Mouse (Mus musculus): ENCODE results near the gene Gimap9.

Gene Gimap9

GRCm38 (mm10) chr6:48696830-48697554, 21.1 kb downstream of the Gimap9 start:
- no peak for DNase-seq

GRCm38 (mm10) chr6:48697555-48697930, 21.6 kb downstream of the Gimap9 start:
- DNase-seq, result no peak

DNA sequence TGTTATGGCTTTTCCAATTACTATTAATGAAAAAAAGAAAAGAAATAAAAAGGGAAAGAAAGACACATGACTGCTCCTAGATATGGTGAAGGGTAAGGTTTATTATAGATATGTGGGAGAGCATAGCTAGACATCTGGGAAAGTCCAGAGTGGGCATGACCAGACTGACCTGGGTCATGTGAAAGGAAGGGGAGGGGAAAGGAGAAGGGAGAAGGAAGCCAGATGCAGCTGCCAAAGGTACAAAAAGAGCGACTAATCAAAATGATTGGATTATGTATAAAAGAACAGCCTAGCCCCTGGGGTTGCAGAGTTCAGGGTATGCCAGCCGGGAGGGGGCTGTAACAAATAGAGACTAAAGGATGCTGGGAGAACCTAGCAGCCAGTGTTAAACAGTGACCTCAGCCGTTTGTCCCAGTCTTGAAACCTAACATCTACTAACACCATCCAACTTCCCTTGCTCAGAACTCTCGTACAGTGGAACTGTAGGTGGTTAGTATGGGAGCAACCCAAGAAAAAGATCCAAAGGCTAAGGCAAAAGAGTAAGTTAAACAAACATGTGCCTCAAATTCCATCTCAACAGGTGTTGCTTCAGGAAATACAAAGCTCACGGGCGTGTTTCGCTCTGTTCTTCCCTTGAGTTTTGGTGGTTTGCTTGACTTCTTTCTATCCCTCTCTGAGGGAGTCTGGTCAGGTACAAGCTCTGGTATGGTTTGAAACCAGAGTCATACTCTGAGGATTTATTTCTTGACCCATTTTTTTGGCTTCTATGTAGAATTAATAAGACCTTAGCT, 22.3 kb downstream of the Gimap9 start:
- DNase-seq, result no peak

- no peak for DNase-seq
These were observed 23.0 kb downstream of the Gimap9 start for GRCm38 (mm10) chr6:48698888-48699287.

DNA sequence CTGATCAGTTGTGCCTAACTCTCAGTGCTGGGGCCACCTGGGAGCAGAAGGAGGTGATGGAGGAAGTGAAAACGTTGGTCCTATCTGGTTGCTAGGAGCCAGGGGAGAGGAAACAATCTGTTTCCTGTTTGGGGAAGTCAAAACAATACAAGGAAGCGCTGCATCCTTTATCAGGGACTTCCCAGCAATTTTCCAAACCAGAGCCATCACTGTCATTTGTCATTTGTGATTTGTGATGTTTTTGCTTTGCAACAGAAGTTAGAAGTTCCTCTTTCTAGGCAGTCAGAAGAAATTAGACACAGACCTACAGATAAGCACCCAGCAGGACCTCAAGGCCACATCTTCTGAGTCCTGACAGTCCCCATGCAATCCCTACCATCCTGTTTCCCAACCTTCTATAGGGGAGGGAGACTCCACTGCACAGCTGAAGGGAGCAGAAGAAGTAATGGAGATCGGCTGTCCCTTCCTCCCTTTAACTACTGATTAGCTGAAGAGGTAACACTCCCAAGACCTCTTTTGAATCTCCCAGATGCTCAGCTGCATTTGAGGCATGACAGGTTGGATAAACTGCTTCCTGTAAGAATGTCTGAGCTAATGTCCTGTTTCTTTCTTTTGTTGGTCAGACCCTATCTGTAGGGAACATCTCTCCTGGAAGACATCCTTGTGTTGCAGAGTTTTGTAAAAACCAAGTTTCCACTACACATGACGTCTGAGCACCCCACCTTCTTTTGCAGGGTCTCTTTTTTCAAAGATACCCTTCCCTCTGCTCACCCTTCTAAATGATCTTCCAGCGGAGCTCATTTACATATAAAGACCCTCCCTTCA, 24.5 kb downstream of the Gimap9 start:
- DNase-seq, result peak; percentile 53 to 70

GRCm38 (mm10) chr6:48702146-48702545, 26.2 kb downstream of the Gimap9 start:
- no peak for DNase-seq

DNA sequence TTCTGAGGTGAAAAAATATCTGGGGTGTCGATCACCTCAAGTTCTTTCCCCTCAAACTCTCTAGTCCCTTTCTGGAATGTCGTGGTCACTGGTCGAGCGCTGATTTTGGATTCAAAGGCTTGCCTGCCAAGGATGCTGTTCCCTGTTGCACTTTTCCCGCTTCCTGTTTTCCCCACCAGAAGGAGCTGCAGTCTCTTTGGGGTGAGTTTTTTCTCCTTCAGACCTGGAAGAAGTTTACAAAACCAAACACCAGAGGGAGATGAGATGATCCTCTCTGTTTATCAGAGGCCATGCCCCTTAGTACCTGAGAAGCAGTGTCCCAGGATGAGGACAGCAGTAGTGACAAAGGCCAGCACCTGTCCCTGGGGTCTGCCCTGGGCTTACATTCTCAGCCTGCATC, 26.7 kb downstream of the Gimap9 start:
- DNase-seq, result no peak

DNA sequence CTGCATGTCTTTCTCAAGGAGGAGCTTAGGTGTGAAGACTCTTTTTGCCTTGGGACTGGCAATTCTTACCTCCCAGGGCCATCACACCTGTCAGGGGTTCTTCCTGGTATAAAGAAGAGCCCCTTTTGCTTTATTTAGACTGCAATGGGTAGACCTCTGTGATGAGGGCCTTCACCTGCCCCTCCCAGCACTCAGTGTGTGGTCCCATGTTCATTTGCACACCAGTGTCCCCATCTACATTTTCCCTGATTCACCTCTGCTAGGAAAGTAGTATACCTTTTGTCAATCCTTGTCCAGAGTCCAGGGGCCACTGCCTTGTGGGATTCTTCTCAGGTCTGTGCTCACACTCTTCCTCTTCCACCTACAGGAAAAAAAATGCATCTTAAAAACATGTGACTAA, 28.2 kb downstream of the Gimap9 start:
- DNase-seq, result no peak

DNA sequence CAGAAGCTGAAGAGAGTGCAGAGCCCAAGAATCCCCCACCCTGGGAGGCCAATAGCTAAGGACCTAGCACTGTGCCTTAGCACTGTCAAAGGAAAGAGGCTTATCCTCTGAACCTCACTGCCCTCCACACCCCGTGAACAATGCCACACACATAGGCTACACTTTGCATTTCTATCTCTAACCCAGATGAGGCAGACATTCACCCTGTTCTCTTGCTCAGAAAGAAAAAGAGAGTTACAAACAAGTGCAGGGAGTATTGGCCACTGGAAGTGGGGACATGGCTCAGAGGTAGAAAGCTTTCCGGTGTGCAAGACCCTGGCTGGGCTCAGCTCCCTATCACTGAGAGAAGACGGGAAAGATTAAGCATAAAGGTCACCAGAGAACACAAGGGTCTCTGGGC, 30.2 kb downstream of the Gimap9 start:
- no peak for DNase-seq

DNA sequence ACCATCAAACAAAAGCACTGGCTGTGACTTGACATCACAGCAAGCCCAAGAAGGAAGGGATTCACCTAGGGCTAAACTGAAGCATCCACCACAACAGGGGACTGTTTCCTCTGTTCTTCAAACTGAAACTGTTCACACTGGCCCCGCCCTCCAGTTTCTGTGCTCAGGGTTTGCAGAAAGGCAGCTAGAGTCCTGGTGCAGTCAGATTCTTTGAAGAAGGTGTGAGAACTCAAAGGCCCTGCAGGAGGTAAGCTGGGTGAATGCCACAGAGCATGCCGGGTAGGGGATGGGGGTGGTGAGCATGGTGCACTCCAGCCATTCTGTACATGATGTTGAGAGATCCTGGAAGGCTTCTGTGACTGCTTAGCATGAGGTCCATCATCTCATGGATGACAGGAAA, 42.5 kb downstream of the Gimap9 start, which contains the start of the genes Gm28053 and Gimap7:
Gene Gm28053 (plus strand): TSS at position 153 of the 400 bp plus-strand sequence.
Gene Gimap7 (plus strand): TSS at position 167 of the 400 bp plus-strand sequence.
- DNase-seq, result no peak

GRCm38 (mm10) chr6:48720326-48720725, 44.4 kb downstream of the Gimap9 start:
- no peak for DNase-seq

GRCm38 (mm10) chr6:48723468-48723867, 47.5 kb downstream of the Gimap9 start:
- DNase-seq, result no peak

- peak; percentile 73 to 89 for DNase-seq
These were observed 49.5 kb downstream of the Gimap9 start for GRCm38 (mm10) chr6:48725476-48725875.

GRCm38 (mm10) chr6:48727761-48728160, 51.8 kb downstream of the Gimap9 start:
- no peak for DNase-seq
